Mouse (Mus musculus) limb, embryonic 11.5 days (tissue): ENCODE measurements around the gene Mterf1a. TPM values are rescaled to one million over a fixed set of nuclear protein-coding genes. Genes with fewer than 3 reads are reported as not detected.
"Not testable (repeated sequence)": the region's sequence is repeated elsewhere in the genome, so short reads cannot be mapped to it uniquely, and the experiment has no call there.

Experiments used
- ATAC-seq: fragments of 200-750 bp; cut with Nextera tagmentation; 2 replicates; pipeline ENCODE4 v1.8.0; 2017; ENCODE audit warnings: low read depth; ENCODE audit not compliant: insufficient number of reproducible peaks, low FRiP score, low TSS enrichment
- DNase-seq: peaks from one replicate; pipeline ENCODE4 v3.0.0-alpha.2; 2015; ENCODE audit warnings: low spot score
- H3K27ac ChIP-seq: fragments of 300-500 bp; sonication (generic); replicated peaks from 2 replicates; pipeline ENCODE4 v1.5.1; 2014; ENCODE audit warnings: low read depth, mild to moderate bottlenecking, low read length
- H3K27me3 ChIP-seq: fragments of 300-500 bp; sonication (generic); 2 replicates; pipeline ENCODE4 v1.6.1; 2014; ENCODE audit warnings: mild to moderate bottlenecking, low read length, mixed read lengths; ENCODE audit not compliant: control insufficient read depth, insufficient read depth
- H3K36me3 ChIP-seq: fragments of 300-500 bp; sonication (generic); 2 replicates; pipeline ENCODE4 v1.6.1; 2014; ENCODE audit warnings: mild to moderate bottlenecking, low read length, moderate library complexity, mixed read lengths; ENCODE audit not compliant: control insufficient read depth, insufficient read depth
- H3K4me1 ChIP-seq: fragments of 300-500 bp; sonication (generic); 2 replicates; pipeline ENCODE4 v1.6.1; 2014; ENCODE audit warnings: low read length, mixed read lengths; ENCODE audit not compliant: control insufficient read depth, insufficient read depth
- H3K4me2 ChIP-seq: fragments of 300-500 bp; sonication (generic); 2 replicates; pipeline ENCODE4 v1.6.1; 2014; ENCODE audit warnings: low read depth, mild to moderate bottlenecking, moderate library complexity; ENCODE audit not compliant: severe bottlenecking
- H3K4me3 ChIP-seq: fragments of 300-500 bp; sonication (generic); 2 replicates; pipeline ENCODE4 v1.5.1; 2014; ENCODE audit warnings: low read depth, low read length
- H3K9ac ChIP-seq: fragments of 300-500 bp; sonication (generic); 2 replicates; pipeline ENCODE4 v1.6.1; 2014; ENCODE audit warnings: mild to moderate bottlenecking, low read length
- H3K9me3 ChIP-seq: fragments of 300-500 bp; sonication (generic); 2 replicates; pipeline ENCODE4 v1.6.1; 2016; ENCODE audit warnings: low read length; ENCODE audit not compliant: control insufficient read depth
- WGBS: fragments of 180-500 bp; shearing (Covaris S2); extraction: QIAGEN DNeasy Blood & Tissue Kit; methylation state at CpG from one replicate; pipeline ENCODE4 v1.1.7; 2014; 5-methylcytosine and 5-hydroxymethylcytosine counted together
- polyA plus RNA-seq: library from polyadenylated mRNA; unstranded; fragments of >200 nt; fragmentation: Nextera tagmentation; extraction: Ambion mirVana; gene quantifications from 2 replicates; pipeline ENCODE4 v1.2.1, GENCODE M21; 2014

Mterf1a gene
- polyA plus RNA-seq, 1 experiment from 2014 or later = 7.2 TPM

DNA sequence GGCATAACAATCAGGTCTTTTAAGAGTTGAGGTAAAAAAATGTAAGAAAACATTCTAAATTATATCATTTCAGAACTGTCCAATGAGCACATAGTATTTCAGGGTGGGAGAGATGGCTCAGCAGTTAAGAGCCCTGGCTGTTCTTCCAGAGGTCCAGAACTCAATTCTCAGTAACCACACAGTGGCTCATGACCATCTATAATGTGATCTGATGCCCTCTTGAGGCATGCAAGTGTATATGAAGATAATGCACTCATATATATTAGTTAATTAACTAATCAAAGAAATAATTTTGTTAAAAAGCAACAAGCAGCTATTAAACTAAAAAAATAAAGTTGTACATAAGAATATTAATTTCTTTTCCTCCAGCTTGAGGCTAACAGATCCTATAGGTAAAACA is 4.5 kb downstream of the Mterf1a start:
- no peak for ATAC-seq
- Histone ChIP-seq H3K9ac (no peak overlapping the region), H3K27ac (no peak overlapping the region), H3K9me3 (no peaks in the 10 kb centered on the region), H3K4me1 (no peaks in the 10 kb centered on the region), H3K36me3 (no peaks in the 10 kb centered on the region), H3K4me3 (no peak overlapping the region), H3K27me3 (no peaks in the 10 kb centered on the region), H3K4me2 (no peak overlapping the region)
- DNase-seq = no peak

DNA sequence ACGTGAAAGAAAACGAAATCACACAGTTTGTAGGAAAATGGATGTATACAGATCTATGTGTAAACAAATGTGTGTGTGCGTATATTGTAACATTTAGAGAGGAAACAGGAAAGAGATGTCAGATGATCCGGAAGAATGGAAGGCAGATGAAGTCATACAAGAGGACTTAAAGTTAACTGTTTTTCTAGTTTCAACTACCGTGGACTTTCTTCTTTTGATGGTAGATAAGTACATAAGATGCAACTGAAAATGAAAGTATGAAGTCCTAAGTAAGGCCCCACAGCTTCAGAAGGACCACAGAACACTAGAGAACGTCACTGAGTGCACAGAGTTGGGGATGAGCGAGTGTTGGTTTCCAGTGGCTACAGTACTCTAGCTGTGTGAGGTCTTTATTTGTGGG is 6.9 kb downstream of the Mterf1a start:
- not testable (repeated sequence) for H3K27me3 ChIP-seq, H3K9me3 ChIP-seq, H3K9ac ChIP-seq, H3K4me1 ChIP-seq, H3K27ac ChIP-seq, ATAC-seq, H3K4me2 ChIP-seq, H3K36me3 ChIP-seq, DNase-seq, H3K4me3 ChIP-seq
- WGBS = 89% methylated on average over 7 of the region's 7 CpGs

DNA sequence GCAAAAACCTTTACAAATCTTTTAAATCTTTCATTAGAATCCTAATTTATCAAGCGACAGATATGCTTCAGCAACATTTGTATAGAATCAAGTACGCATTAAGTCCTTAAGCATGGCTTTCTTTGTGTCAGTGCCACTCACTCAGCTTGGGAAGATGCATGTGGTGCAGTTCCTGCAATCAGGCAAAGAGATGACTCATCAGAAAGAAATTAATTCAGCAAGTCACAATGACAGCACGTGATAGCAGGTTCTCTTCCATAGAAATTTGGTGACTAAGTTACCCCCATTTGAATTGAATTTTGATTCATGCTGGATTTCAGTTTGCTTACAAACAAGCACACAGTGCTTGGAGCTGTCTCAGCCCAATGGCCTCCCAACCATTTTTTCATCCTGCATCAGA is 20.2 kb downstream of the Mterf1a start:
- Histone ChIP-seq H3K4me1 (no peaks in the 10 kb centered on the region), H3K27me3 (no peaks in the 10 kb centered on the region), H3K27ac (no peak overlapping the region), H3K4me3 (no peak overlapping the region), H3K36me3 (no peaks in the 10 kb centered on the region), H3K9ac (no peak overlapping the region), H3K4me2 (no peak overlapping the region), H3K9me3 (no peaks in the 10 kb centered on the region)
- ATAC-seq (no peak), DNase-seq (no peak)
- WGBS = 89% methylated on average over 3 of the region's 3 CpGs

DNA sequence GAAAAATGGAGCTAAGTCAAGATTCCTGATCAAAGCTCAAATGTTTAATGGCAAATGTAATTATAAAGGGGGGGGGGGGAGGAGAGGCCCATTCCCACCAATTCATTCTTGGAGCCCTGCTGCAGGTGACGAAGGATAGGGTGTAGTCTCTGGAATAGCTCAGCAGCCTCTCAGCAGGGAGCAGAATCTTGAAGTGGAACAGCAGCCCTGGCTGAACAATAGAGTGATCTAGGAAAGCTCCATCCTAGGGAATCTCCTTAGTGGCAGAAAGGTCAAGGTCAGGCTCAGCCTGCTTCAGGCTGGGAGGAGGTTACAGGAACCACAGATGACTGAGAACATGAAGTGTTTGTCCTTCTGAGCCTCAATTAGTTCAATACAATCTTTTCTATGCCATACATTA is 21.4 kb downstream of the Mterf1a start:
- ATAC-seq = no peak
- 83% methylated on average over 1 of the region's 1 CpGs for WGBS
- H3K36me3 ChIP-seq = no peaks in the 10 kb centered on the region
- no peak for DNase-seq
- no peak overlapping the region for H3K27ac ChIP-seq
- no peaks in the 10 kb centered on the region for H3K4me1 ChIP-seq
- H3K27me3 ChIP-seq = no peaks in the 10 kb centered on the region
- no peak overlapping the region for H3K4me3 ChIP-seq
- no peak overlapping the region for H3K9ac ChIP-seq
- H3K4me2 ChIP-seq = no peak overlapping the region
- no peaks in the 10 kb centered on the region for H3K9me3 ChIP-seq

DNA sequence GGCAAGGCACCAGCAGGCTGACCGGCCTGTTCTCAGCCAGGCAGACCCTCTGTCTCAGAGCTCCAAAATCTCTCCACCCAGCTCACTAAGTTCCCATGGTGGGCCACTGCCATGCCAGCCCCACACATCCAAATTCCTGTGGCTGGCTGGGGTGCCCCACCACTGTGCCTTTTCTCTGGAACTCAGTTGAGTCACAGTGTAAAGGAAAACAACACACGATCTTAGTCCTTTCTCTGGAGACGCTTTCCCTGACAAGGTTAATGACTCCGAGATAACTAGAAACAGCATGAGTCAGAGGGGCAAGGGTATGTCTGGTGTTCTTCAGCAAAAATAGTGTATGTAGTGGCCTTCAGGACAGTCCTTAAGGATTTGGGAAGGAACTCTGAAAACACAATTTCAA is 23.6 kb downstream of the Mterf1a start:
- H3K27me3 ChIP-seq = no peaks in the 10 kb centered on the region
- no peaks in the 10 kb centered on the region for H3K36me3 ChIP-seq
- H3K4me3 ChIP-seq = no peak overlapping the region
- WGBS = 72% methylated on average over 4 of the region's 4 CpGs
- H3K27ac ChIP-seq = no peak overlapping the region
- DNase-seq (no peak), ATAC-seq (no peak)
- no peaks in the 10 kb centered on the region for H3K4me1 ChIP-seq
- no peak overlapping the region for H3K4me2 ChIP-seq
- H3K9ac ChIP-seq = no peak overlapping the region
- H3K9me3 ChIP-seq = no peaks in the 10 kb centered on the region

DNA sequence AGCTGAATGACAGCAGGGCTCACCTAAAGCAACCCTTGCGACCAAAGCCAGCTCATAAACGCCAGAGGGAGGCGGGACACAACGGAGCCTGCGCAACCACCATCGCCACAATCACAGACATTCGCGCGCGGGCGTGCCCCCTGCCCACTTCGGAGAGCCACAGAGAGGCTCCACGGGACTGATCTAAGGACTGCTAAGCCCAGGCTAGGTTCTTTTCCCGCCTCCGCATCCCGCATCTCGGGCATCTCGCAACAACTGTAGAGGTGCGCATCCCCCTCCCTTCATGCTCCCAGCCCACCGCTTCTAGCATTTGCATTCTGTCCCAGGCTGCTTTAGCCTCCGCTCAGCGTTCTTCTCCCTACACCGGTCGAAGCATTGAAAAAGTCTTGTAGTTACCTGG is 48.7 kb downstream of the Mterf1a start, which contains the start of gene Lrrd1:
TSS of gene Lrrd1 (plus strand) at position 148 of the 400 bp plus-strand sequence.
- DNase-seq (peak; percentile 53), ATAC-seq (no peak)
- Histone ChIP-seq H3K9ac (peak within 1 kb of the TSS; percentile 53), H3K9me3 (no peaks in the 10 kb centered on the region), H3K27me3 (no peaks in the 10 kb centered on the region), H3K4me3 (peak within 1 kb of the TSS; percentile 34), H3K27ac (no peak within 1 kb of the TSS), H3K36me3 (no peaks in the 10 kb centered on the region), H3K4me2 (peak within 1 kb of the TSS; percentile 71), H3K4me1 (no peaks in the 10 kb centered on the region)
- 4% methylated on average over 24 of the region's 24 CpGs for WGBS

Other genes with a start within 250 kb of the Mterf1a start
- gene Tmbim7, start 242.8 kb downstream of the Mterf1a start, polyA plus RNA-seq = not detected in 2 replicates
- gene Gatad1, start 236.7 kb downstream of the Mterf1a start, polyA plus RNA-seq = 70.7 and 71.3 TPM in 2 replicates
- 10.8 and 12.4 TPM in 2 replicates for gene Ankib1, start 91.0 kb downstream of the Mterf1a start, polyA plus RNA-seq
- 52.0 and 55.1 TPM in 2 replicates for gene Krit1, start 90.7 kb downstream of the Mterf1a start, polyA plus RNA-seq
- gene Lrrd1, start 48.8 kb downstream of the Mterf1a start, polyA plus RNA-seq = 0.05 TPM in 1 of 2 replicates, not detected in the other
- gene Akap9, start 34.1 kb upstream of the Mterf1a start, polyA plus RNA-seq = 123 and 130 TPM in 2 replicates
- 115 and 118 TPM in 2 replicates for gene Cyp51, start 210.8 kb upstream of the Mterf1a start, polyA plus RNA-seq